Mouse (Mus musculus) frontal cortex, adult 2 months (tissue): ENCODE measurements around the gene Ccdc28a. TPM values are rescaled to one million over a fixed set of nuclear protein-coding genes. Genes with fewer than 3 reads are reported as not detected.

ENCODE experiments used
- DNase-seq, 2 experiments: peaks; one replicate each; pipeline ENCODE4 v3.0.0; 2022; ENCODE audit warnings: low spot score in 1 of 2; ENCODE audit errors: extremely low spot score in 1 of 2
- polyA plus RNA-seq: library from polyadenylated mRNA; depleted of rRNA; stranded (reverse); fragments of >200 nt; gene quantifications from 2 replicates; pipeline ENCODE4 v1.2.3, GENCODE M21; 2012; rRNA removed

Gene Ccdc28a
- polyA plus RNA-seq = 65.4 and 67.0 TPM in 2 replicates

DNA sequence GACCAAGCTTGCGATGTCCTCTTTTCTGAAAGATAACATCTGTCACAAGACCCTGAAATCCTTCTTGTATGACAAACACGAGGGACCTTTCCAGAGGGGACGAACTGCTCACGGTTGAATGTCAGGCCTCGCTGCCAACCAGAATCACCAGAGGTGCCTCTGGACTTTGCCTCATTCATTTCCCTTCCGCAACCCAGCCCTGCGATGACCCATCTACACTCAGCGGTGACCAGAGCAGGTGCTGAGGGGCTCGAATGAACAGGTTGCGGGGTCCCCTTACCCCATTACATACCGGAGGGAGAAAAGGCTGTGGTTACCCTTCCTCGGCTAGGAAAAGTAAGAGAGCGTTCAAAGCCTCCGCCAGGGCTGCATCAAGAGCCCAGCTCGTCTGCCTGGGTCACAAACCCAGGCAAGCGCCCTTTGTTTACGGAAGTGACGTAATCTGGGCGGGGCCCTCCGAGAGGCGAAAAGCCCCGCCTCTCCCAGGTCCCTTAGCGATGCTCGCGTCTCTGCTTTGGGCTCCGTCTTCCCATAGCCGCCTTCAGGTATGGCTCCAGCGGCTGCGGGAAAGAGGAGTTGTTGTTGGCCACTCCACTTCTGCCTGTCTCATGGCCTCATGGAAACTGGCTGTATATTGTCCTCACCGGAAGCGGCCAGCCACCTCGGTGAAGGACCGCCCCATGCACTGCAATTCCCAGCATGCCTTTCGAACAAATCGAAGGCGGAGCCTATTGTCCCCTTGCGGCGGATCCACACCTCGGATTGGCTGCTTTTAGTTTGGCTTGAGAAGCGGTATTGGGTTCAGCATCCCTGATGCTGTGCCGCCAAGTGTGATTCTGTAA lies at the start of gene Ccdc28a:
Gene Ccdc28a, minus strand, starts transcription at position 439 of the 842 bp plus-strand sequence.
- peak; percentile 93 to 96 for DNase-seq

DNA sequence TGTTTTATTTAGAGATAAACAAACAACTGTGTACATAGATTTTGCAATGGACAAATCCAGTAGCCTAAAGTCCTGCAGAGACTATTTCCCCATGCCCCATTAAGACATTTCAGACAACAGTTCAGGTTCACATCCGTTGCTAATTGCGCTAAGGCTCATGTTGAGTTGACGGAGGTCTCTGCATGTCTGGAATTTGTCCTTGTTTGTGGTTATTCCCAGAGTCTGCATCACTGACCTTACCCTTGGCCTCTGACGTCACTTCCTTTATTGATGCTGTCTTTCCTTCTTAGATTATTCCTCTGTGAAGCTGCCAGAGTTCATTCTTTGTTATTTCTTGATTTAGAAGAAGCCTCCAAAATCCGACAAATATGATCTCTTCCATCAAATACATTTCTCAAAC lies 49.2 kb upstream of the Ccdc28a start:
- no peak for DNase-seq

GRCm38 (mm10) chr10:18276090-18276734 lies 41.4 kb upstream of the Ccdc28a start:
- DNase-seq = no peak

DNA sequence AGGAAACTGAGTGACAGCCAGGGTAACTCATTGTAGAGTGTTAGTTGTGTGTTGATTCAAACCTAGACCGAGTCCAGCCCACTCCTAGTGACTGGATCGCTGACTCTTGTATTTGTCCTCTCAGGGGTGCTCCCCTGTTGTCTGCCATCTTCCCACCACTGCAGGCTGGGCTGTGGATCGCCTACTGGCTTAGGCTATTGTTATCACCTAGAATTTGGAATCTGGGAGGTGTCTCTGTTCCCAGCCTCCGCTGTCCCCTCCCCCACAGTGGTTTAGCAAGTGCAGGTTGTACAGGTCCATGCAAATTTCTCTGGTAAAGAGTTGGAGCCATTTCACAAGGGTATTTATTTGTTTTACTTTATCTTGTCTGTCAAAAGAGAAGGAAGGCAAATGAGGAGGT lies 16.5 kb upstream of the Ccdc28a start:
- DNase-seq = no peak

GRCm38 (mm10) chr10:18243614-18244013 lies 8.8 kb upstream of the Ccdc28a start:
- peak in 1 of 2 experiments; percentile 11 for DNase-seq

DNA sequence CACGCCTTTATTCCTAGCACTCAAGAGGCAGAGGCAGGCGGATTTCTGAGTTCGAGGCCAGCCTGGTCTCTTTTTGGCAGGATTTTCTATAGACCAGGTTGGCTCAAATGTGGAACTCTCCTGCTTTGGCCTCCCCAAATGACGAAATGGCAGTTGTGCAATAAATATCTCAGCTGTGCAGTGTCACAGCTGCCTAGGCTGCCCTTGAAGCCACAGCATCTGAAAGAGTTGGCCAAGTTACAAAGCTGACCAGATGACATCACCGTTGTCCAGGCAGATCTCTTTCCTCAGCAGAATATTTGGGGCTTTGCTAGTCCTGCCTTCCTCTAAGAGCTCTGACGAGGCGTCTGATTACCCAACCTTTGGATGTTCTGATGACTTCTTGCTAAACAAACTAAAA lies 2.4 kb upstream of the Ccdc28a start:
- DNase-seq = no peak

DNA sequence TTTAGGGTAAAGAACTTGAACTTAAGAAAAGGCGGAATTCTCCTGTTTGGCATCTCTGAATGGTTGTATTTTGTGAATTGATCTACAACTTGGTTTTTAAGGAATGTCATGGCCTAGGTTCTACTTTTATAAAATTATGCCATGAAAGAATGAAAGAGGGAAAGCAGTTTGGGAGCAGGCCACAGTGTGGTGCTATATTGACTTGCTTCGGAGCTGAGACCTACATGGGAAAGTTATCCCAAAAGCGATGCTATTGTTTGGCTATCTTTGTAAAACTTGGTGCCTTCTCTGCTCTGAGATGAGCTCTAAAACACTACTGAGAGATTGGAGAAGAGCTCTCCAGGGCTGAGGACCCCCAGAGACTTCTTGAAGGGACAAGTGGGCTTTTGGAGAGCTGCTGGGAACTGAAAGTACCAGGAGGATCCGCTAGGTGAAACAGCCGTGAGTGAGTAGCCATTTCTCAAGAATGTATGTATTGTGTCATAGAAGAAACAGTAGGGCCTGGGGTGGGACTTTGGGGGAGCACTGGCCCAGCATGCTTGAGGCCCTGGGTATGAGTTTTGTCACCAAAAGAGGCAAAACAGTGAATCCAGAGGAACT lies 1.6 kb upstream of the Ccdc28a start:
- no peak for DNase-seq

DNA sequence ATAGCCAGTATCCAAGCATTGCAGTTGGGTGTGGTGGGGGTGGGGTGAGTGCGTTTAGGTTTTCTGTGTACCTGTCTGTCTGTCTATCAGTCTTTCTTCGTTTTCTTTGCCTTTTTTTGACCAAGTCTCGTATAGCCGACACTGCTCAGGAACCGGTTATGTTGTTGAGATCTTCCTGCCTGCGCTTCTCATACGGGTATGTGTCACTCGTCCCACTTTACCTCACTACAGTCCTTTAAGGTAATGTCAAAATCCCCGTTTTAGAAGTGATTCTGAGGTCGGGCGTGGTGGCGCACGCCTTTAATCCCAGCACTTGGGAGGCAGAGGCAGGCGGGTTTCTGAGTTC lies 577 bp upstream of the Ccdc28a start:
- no peak for DNase-seq

GRCm38 (mm10) chr10:18233891-18234290 lies 907 bp downstream of the Ccdc28a start:
- no peak for DNase-seq

GRCm38 (mm10) chr10:18224386-18224785 lies 10.4 kb downstream of the Ccdc28a start:
- peak in 1 of 2 experiments; percentile 13 for DNase-seq

DNA sequence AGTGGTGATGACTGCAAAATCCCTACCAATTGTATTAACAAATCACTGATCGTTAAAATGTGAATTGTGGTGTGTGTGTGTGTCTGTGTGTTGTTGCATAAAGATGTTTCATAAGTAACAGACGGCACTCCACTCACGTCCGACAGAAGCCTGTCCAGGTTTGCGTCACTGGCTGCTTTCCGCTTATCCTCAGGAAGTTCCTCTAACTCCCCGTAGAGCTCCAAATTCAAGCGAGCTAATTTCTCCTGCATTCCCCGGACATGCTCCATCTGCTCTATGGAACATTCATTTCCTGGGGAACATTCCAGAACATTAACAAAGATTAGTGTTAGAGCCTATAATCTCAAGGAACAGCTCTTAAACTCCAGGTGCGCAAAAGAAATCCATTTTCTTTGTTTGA lies 15.4 kb downstream of the Ccdc28a start:
- no peak for DNase-seq

DNA sequence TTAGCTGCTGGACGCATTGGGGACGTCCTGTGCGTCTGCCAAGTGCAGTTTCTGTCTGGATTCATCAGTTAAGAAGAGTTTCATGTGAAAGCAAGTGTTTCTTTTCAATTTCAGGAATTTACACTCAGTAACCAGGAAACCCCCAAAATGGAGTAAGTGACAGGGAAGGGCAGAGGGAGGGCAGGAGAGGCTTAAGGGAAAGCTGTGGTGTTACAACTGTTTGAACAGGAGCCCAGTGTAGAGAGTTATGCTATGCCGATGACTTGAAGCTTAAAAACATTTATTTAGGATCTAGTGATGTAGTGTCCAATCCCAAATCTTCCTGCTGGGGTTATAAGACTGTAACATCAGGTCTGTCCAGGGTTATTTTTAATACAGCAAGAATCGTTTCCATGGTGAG lies 20.7 kb downstream of the Ccdc28a start:
- DNase-seq = no peak

- DNase-seq = no peak
Observed at GRCm38 (mm10) chr10:18213373-18213772, 21.4 kb downstream of the Ccdc28a start.

GRCm38 (mm10) chr10:18210726-18211125 lies 24.1 kb downstream of the Ccdc28a start, which contains the start of gene Ect2l:
Gene Ect2l (minus strand): TSS chr10:18210890.
- peak in 1 of 2 experiments; percentile 17 for DNase-seq

DNA sequence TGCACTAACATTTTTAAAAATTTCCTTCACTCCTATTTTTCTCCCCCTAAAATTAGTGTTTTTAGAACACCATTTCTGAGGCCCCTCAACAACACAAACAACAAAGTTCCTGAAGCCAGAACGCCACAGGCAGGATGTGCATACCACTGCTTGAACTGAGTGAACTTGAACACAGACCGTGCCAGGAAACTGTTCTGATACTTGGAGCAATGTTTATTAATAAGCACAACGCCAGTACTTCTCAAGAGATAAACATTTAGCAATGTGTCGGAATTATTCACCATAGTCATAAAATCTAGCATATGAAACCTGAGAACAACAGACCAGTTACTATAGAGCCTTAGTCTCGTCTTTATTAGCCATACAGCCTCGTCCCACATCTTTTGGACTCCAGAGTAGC lies 24.7 kb downstream of the Ccdc28a start:
- no peak for DNase-seq

DNA sequence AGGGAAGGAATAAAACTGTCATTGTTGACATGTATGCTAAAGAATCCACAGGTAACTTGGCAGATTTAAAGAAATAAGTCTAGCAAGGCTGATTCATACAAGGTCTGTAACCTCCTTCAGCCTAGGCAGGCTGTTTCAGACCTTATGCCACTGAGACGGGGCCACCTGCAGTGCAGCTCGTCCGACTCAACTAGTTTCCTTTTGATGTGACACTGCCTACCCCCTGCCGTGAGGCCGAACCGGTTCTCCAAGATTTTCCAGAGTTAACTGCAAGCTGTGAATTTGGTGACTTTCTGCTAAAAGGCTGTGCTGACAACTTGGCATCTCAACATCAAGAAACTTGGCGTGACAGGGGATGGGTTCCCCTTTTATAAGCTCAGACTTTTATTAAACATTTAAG lies 30.7 kb downstream of the Ccdc28a start:
- no peak for DNase-seq

DNA sequence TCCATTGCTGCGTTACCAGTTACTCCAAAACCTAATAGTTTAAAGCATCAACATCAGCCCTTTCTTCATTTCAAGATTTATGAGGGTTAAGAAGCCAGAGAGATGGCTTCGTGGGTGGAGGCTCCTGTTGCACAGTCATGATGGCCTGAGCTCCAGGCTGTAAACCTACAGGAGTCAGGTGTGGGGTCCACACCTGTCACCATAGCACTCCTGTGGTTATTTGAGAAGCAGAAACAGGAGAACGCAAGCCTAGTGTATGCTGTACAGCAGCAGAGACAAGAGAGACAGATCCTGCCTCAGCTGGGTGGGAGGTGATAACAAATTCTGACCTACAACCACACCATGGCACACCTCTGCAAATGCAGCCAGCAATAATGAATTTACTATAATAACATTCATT lies 32.4 kb downstream of the Ccdc28a start:
- no peak for DNase-seq

- DNase-seq = no peak
Observed at GRCm38 (mm10) chr10:18200656-18201055, 34.1 kb downstream of the Ccdc28a start.

DNA sequence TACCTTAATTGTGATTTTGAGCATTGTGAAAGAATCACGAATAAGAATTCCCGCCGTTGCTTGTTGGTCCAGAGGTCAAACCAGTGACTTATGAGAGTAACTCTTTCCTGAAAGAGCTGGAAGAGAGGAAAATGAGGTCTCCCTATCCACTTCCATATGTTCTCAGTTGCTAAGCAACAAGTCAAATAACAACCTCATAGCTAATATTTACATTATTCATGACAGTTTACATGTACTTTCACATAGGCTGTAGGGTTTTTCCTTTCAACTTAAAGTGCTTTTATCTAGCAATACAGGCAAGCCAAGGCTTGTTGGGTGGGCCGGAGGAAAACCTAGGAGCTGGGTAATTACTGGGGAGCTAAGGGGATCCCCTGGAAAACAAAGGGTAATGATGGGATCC lies 34.9 kb downstream of the Ccdc28a start:
- DNase-seq = no peak

- no peak for DNase-seq
Observed at GRCm38 (mm10) chr10:18198286-18199015, 36.3 kb downstream of the Ccdc28a start.
